Mouse (Mus musculus) embryonic facial prominence, embryonic 12.5 days (tissue): ENCODE measurements at regions not wholly inside any gene's neighbourhood (a gene's known extent, or its start where the extent isn't known, plus 50 kb on each side); places are given as distances from the start of the nearest gene placed in this dataset.

ENCODE experiments used
- ATAC-seq: fragments of 200-750 bp; cut with Nextera tagmentation; 2 replicates; pipeline ENCODE4 v1.8.0; 2017; ENCODE audit not compliant: insufficient number of reproducible peaks, insufficient read depth, low FRiP score, low TSS enrichment
- H3K27ac ChIP-seq: fragments of 300-500 bp; sonication (generic); 2 replicates; pipeline ENCODE4 v1.5.1; 2016; ENCODE audit warnings: mild to moderate bottlenecking
- H3K27me3 ChIP-seq: fragments of 300-500 bp; sonication (generic); 2 replicates; pipeline ENCODE4 v1.6.1; 2016; ENCODE audit warnings: mild to moderate bottlenecking, moderate library complexity
- H3K36me3 ChIP-seq: fragments of 300-500 bp; sonication (generic); 2 replicates; pipeline ENCODE4 v1.6.1; 2016; ENCODE audit warnings: mild to moderate bottlenecking
- H3K4me1 ChIP-seq: fragments of 300-500 bp; sonication (generic); 2 replicates; pipeline ENCODE4 v1.6.1; 2016
- H3K4me2 ChIP-seq: fragments of 300-500 bp; sonication (generic); replicated peaks from 2 replicates; pipeline ENCODE4 v1.6.1; 2016; ENCODE audit warnings: mild to moderate bottlenecking, moderate library complexity
- H3K4me3 ChIP-seq: fragments of 300-500 bp; sonication (generic); 2 replicates; pipeline ENCODE4 v1.5.1; 2016; ENCODE audit warnings: mild to moderate bottlenecking
- H3K9ac ChIP-seq: fragments of 300-500 bp; sonication (generic); 2 replicates; pipeline ENCODE4 v1.6.1; 2016; ENCODE audit warnings: mild to moderate bottlenecking, moderate library complexity
- H3K9me3 ChIP-seq: fragments of 300-500 bp; sonication (generic); 2 replicates; pipeline ENCODE4 v1.6.1; 2016; ENCODE audit warnings: mild to moderate bottlenecking, moderate library complexity
- WGBS: fragments of 180-500 bp; shearing (Covaris S2); methylation state at CpG from one replicate; pipeline ENCODE4 v1.1.7; 2016; 5-methylcytosine and 5-hydroxymethylcytosine counted together

GRCm38 (mm10) chrX:19168546-19168945 lies 312.6 kb downstream of the Tex13c3 start:
- no peaks in the 10 kb centered on the region for H3K36me3 ChIP-seq
- H3K4me1 ChIP-seq: no peaks in the 10 kb centered on the region
- H3K27ac ChIP-seq: no peak overlapping the region
- H3K9me3 ChIP-seq: no peaks in the 10 kb centered on the region
- H3K4me3 ChIP-seq: no peak overlapping the region
- H3K27me3 ChIP-seq: no peaks in the 10 kb centered on the region
- H3K9ac ChIP-seq: no peak overlapping the region
- no peak for ATAC-seq
- H3K4me2 ChIP-seq: no peak overlapping the region
- 74% methylated on average over 5 of the region's 5 CpGs for WGBS

GRCm38 (mm10) chrX:19168111-19168510 lies 313.0 kb downstream of the Tex13c3 start:
- Histone ChIP-seq H3K36me3 (no peaks in the 10 kb centered on the region), H3K4me3 (no peak overlapping the region), H3K9ac (no peak overlapping the region), H3K4me2 (no peak overlapping the region), H3K27me3 (no peaks in the 10 kb centered on the region), H3K27ac (no peak overlapping the region), H3K9me3 (no peaks in the 10 kb centered on the region), H3K4me1 (no peaks in the 10 kb centered on the region)
- 73% methylated on average over 1 of the region's 1 CpGs for WGBS
- ATAC-seq: no peak

GRCm38 (mm10) chrX:19167121-19167853 lies 313.8 kb downstream of the Tex13c3 start:
- H3K36me3 ChIP-seq: no peaks in the 10 kb centered on the region
- no peaks in the 10 kb centered on the region for H3K4me1 ChIP-seq
- no peaks in the 10 kb centered on the region for H3K9me3 ChIP-seq
- 0 out of 2 replicates have a peak overlapping the region, but pooled peaks have one; percentile 9 for H3K4me3 ChIP-seq
- whole genome bisulfite sequencing: 57% methylated on average over 12 of the region's 12 CpGs
- H3K9ac ChIP-seq: no peak overlapping the region
- H3K27ac ChIP-seq: no peak overlapping the region
- no peaks in the 10 kb centered on the region for H3K27me3 ChIP-seq
- peak overlapping the region; percentile 22; the same call in 1 of the 2 replicates for H3K4me2 ChIP-seq
- ATAC-seq: 0 out of 2 replicates have a peak, but pooled peaks have one; percentile 56

DNA sequence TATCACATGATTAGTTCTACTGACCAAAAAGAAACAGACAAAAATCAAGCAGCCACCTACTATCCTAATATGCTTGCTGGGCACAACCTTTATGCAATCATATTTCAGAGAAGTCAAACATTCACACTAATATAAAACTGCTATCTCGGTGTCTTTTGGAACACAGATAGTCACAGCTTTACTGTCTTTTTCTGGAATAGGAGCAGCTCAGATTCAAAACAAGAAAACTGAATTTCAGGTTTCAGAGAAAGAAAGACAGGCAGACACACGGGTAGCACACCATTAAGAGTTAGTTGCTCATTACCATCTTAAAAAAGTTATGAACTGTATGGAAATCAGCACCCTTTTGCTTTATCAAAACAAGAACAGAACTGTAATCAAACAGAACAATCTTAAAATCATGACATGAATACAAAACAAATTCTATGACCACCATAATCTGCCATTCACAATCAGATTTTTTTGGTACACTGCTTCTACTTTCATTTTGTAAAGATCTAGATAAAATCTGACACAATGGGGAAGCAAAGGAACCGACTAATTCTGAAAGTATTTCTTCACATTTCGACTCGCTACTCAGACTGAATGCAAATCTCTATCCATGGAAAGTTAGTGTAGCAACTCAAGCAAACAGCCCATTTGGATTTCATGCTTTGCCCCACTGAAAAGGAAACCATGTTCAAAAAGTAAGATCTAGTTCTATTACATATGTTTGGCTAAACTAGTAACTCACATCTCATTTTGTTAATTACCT lies 315.1 kb downstream of the Tex13c3 start:
- no peak for ATAC-seq
- Histone ChIP-seq H3K27me3 (no peaks in the 10 kb centered on the region), H3K4me1 (no peaks in the 10 kb centered on the region), H3K4me2 (no peak overlapping the region; the same call in 1 of the 2 replicates), H3K4me3 (no peak overlapping the region), H3K9ac (no peak overlapping the region), H3K27ac (no peak overlapping the region), H3K36me3 (no peaks in the 10 kb centered on the region), H3K9me3 (no peaks in the 10 kb centered on the region)
- WGBS: 73% methylated on average over 5 of the region's 5 CpGs

DNA sequence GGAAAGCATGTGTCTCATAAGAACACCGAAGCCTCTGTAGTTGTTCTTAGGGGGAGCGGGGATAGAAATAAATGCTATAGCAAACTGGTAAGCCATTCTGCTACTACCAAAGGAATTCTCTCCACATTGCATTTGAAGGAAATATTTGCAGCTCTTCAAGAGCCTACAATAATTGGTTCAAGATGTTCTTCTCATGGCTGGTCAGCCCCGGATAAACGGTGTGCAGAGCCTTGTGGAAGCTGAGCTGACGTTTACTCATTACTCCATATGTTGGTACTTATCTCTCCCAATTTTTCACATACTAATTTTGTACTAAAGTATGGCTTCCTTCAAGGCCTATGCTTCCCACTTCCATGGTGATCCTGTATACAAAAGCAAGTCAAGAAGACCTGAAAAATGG lies 317.0 kb downstream of the Tex13c3 start:
- WGBS: 54% methylated on average over 5 of the region's 5 CpGs
- H3K36me3 ChIP-seq: no peaks in the 10 kb centered on the region
- no peak overlapping the region for H3K9ac ChIP-seq
- ATAC-seq: no peak
- H3K4me3 ChIP-seq: no peak overlapping the region
- no peaks in the 10 kb centered on the region for H3K4me1 ChIP-seq
- H3K27me3 ChIP-seq: no peaks in the 10 kb centered on the region
- no peak overlapping the region for H3K4me2 ChIP-seq
- no peak overlapping the region for H3K27ac ChIP-seq
- H3K9me3 ChIP-seq: no peaks in the 10 kb centered on the region

GRCm38 (mm10) chrX:19162958-19163357 lies 318.2 kb downstream of the Tex13c3 start:
- H3K4me1 ChIP-seq: no peaks in the 10 kb centered on the region
- H3K27ac ChIP-seq: no peak overlapping the region
- no peak overlapping the region for H3K9ac ChIP-seq
- H3K4me3 ChIP-seq: no peak overlapping the region
- no peak for ATAC-seq
- no peaks in the 10 kb centered on the region for H3K27me3 ChIP-seq
- WGBS: 61% methylated on average over 1 of the region's 1 CpGs
- H3K4me2 ChIP-seq: no peak overlapping the region
- H3K36me3 ChIP-seq: no peaks in the 10 kb centered on the region
- no peaks in the 10 kb centered on the region for H3K9me3 ChIP-seq

GRCm38 (mm10) chrX:19162351-19162750 lies 318.8 kb downstream of the Tex13c3 start:
- no peak for ATAC-seq
- Histone ChIP-seq H3K9ac (no peak overlapping the region), H3K36me3 (no peaks in the 10 kb centered on the region)

GRCm38 (mm10) chrX:19160275-19160930 lies 320.7 kb downstream of the Tex13c3 start:
- no peak overlapping the region for H3K4me3 ChIP-seq
- no peaks in the 10 kb centered on the region for H3K27me3 ChIP-seq
- no peak for ATAC-seq
- no peaks in the 10 kb centered on the region for H3K36me3 ChIP-seq
- H3K4me2 ChIP-seq: no peak overlapping the region
- no peak overlapping the region for H3K9ac ChIP-seq
- H3K4me1 ChIP-seq: no peaks in the 10 kb centered on the region
- no peaks in the 10 kb centered on the region for H3K9me3 ChIP-seq
- no peak overlapping the region for H3K27ac ChIP-seq
- WGBS: 65% methylated on average over 3 of the region's 3 CpGs

More at GRCm38 (mm10) chrX:19162351-19162750, 318.8 kb downstream of the Tex13c3 start:
- no peaks in the 10 kb centered on the region for H3K9me3 ChIP-seq
- no peak overlapping the region for H3K4me2 ChIP-seq
- H3K27me3 ChIP-seq: no peaks in the 10 kb centered on the region
- H3K4me3 ChIP-seq: no peak overlapping the region
- no peaks in the 10 kb centered on the region for H3K4me1 ChIP-seq
- no peak overlapping the region for H3K27ac ChIP-seq

DNA sequence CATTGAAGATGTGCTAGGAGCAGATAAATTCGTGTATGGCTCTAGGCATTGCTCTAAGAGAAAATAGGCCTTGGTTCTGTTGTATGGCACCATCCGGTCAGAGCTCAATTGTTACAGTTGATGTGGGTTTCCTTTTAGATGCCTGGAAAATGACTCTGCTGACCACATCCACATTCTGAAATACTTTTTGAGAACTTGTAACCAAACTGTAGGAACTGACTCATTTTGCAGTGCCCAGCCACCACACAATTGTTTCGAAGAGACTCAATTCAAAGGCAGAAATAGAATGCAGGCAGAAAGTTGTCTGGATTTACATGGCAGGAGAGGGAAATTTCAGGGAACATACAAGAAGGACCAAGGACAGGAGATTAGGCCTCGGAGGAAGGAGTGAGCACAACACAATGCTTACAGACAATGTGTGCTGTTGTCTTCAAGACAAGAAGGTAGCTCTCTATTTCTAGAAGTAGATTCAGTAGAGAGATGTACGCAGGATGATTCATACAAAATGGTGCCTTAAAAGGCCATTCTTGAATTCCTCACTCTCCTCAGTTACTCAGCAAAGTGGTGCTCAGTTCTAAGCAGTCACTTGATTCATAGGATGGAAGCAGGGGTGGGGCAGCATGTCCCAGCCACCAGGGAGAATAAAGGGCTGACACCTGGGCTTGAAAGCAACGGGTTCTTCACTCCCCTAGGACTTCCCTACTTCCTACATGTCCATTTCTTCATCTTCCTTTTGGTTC lies 323.5 kb downstream of the Tex13c3 start:
- no peak overlapping the region for H3K9ac ChIP-seq
- H3K36me3 ChIP-seq: no peaks in the 10 kb centered on the region
- no peaks in the 10 kb centered on the region for H3K9me3 ChIP-seq
- no peaks in the 10 kb centered on the region for H3K4me1 ChIP-seq
- ATAC-seq: no peak
- H3K27me3 ChIP-seq: no peaks in the 10 kb centered on the region
- WGBS: 84% methylated on average over 6 of the region's 6 CpGs
- H3K4me2 ChIP-seq: no peak overlapping the region
- no peak overlapping the region for H3K4me3 ChIP-seq
- no peak overlapping the region for H3K27ac ChIP-seq

DNA sequence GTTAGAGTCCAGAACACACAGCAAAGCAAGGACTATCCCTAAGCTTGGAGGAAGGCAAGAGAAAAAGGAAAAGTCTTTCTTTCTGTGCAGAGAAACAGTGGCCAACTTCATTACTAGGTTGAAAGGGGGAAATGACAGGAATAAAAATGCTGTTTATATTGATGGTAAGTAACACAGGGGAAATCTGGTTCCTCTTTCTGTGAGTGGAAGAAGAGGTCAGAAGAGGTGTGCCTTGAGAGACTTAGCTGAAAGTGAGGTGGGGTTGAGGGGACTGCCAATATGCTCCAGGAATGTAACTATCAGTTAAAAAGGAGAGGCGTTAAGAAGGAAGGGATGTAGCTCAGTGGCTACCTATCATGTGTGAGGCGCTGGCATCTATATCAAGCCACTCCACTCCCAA lies 327.5 kb downstream of the Tex13c3 start:
- 80% methylated on average over 2 of the region's 2 CpGs for WGBS
- H3K36me3 ChIP-seq: no peaks in the 10 kb centered on the region
- no peak for ATAC-seq
- H3K9ac ChIP-seq: no peak overlapping the region
- no peaks in the 10 kb centered on the region for H3K4me1 ChIP-seq
- no peaks in the 10 kb centered on the region for H3K27me3 ChIP-seq
- no peaks in the 10 kb centered on the region for H3K9me3 ChIP-seq
- no peak overlapping the region for H3K4me3 ChIP-seq
- H3K4me2 ChIP-seq: no peak overlapping the region
- no peak overlapping the region for H3K27ac ChIP-seq

GRCm38 (mm10) chrX:19152170-19152861 lies 328.8 kb downstream of the Tex13c3 start:
- no peaks in the 10 kb centered on the region for H3K4me1 ChIP-seq
- no peak overlapping the region for H3K4me3 ChIP-seq
- no peak overlapping the region for H3K9ac ChIP-seq
- no peaks in the 10 kb centered on the region for H3K36me3 ChIP-seq
- H3K27me3 ChIP-seq: no peaks in the 10 kb centered on the region
- no peaks in the 10 kb centered on the region for H3K9me3 ChIP-seq
- no peak overlapping the region for H3K4me2 ChIP-seq
- no peak for ATAC-seq
- H3K27ac ChIP-seq: no peak overlapping the region
- WGBS: 93% methylated on average over 1 of the region's 1 CpGs
